Mouse (Mus musculus): ENCODE data around the gene Klk1b1.
"Not testable (repeated sequence)": the region's sequence is repeated elsewhere in the genome, so short reads cannot be mapped to it uniquely, and the experiment has no call there.

The Klk1b1 gene

GRCm38 (mm10) chr7:43966451-43966850, at the start of gene Klk1b1:
Klk1b1 (plus strand) TSS chr7:43966751.
- DNase-seq (ENCODE audit: low spot score): no peak

GRCm38 (mm10) chr7:43918426-43918825, 48.1 kb upstream of the Klk1b1 start:
- no peak for DNase-seq (ENCODE audit: low spot score)

- DNase-seq (ENCODE audit: low spot score): no peak
Measured at GRCm38 (mm10) chr7:43918871-43919270, 47.7 kb upstream of the Klk1b1 start.

- no peak for DNase-seq (ENCODE audit: low spot score)
Measured at GRCm38 (mm10) chr7:43919559-43920451, 46.7 kb upstream of the Klk1b1 start.

GRCm38 (mm10) chr7:43920582-43920981, 46.0 kb upstream of the Klk1b1 start:
- DNase-seq (ENCODE audit: low spot score): no peak

- DNase-seq (ENCODE audit: low spot score): no peak
Measured at GRCm38 (mm10) chr7:43921087-43921486, 45.5 kb upstream of the Klk1b1 start.

DNA sequence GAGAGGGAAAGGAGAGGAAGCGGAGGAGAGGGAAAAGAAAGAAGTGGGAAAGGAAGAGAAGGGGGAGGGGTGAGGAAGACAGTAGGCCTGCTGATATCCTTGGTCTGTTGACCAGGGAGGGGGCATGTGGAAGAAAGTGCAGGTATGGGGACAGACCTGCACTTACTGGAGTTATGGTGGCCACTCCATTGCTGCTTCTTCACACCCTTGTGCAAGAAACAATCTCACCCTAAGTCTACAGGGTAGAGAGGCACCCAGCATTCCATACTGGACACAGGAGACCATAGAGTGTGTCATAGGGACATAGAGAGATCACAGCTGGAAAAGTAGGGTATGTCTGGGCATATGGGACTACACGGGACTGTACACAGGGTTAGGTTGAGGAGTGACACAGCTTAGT, 44.6 kb upstream of the Klk1b1 start:
- DNase-seq (ENCODE audit: low spot score): no peak

DNA sequence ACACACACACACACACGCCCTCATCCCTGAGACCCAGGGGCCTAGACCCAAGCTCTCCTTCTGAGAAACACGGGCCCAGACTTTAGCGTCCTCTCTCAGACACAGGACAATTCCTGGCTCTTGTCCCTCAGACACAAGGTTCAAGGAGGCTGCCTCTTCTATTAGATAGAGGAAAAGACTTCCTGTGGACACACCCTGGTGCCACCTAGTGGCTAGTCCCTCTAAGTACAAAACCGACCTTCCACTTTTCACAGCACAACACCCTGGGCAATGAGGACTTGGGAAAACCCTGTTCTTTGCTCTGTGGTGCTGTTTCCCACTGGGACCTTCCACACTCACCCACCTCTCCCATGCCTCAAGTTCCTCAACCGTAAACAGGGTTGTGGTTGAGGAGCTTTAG, 40.6 kb upstream of the Klk1b1 start:
- DNase-seq (ENCODE audit: low spot score): no peak

- no peak for DNase-seq (ENCODE audit: low spot score)
Measured at GRCm38 (mm10) chr7:43928521-43928920, 38.0 kb upstream of the Klk1b1 start.

DNA sequence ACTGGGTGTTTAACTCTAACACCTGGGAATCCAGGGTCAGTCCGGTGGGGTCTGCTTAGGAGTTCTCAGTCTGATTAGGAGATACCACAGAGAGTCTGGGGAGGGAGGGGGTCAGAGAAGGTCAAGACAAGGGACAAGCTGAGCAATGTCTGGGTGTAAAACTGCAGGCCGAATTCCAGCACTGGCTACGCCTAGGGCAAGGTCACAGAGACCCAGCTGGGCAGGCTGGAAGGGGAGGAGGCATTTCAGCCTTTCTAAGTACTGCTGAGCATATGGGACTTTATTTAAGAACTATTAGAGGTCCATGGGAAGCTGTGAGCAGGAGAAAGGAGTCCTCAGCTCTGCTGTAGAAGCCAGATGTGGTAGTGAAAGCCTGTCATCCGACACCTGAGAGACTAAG, 34.2 kb upstream of the Klk1b1 start:
- no peak for DNase-seq (ENCODE audit: low spot score)

DNA sequence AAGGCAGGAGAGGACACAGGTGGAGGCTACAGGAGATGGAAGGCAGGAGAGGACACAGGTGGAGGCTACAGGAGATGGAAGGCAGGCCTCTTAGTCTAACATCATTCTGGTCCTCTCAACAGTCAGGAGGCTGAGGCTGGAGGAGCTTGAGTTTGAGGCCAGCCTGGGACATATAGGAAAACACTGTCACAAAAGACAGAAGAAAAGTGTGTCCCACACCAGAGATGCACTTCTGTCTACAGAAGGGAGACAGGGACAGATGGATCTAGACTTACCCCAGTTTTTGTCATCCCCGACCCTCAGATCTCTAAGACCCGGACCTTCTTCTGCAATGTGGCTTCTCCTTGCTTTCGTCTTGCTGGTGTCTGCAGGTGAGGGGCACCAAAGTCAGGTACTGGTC, 33.1 kb upstream of the Klk1b1 start, which contains the start of gene Klk15:
TSS of gene Klk15 (plus strand) at position 301 of the 400 bp plus-strand sequence.
- DNase-seq (ENCODE audit: low spot score): no peak

GRCm38 (mm10) chr7:43934747-43935146, 31.8 kb upstream of the Klk1b1 start:
- DNase-seq (ENCODE audit: low spot score): no peak

GRCm38 (mm10) chr7:43936551-43936950, 30.0 kb upstream of the Klk1b1 start:
- no peak for DNase-seq (ENCODE audit: low spot score)

DNA sequence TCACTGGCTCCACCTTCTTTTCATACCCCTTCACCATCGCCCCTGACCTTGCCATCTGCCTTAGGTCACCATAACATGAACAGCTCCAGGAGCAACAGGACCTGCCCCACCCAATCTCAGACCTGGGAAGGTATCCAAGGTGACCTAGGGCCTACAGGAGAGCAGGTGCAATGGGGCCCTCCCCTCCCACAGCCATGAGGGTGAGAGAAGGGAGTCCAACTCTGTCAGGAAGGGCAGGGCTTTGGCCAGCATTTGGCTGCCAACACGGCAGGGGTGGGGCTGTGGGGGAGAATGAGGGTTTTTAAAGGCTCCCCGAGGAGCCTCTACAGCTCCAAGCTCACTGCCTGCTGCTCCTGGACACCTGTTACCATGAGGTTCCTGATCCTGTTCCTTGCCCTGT, 24.3 kb upstream of the Klk1b1 start:
- DNase-seq (ENCODE audit: low spot score): not testable (repeated sequence)

GRCm38 (mm10) chr7:43944727-43945264, 21.8 kb upstream of the Klk1b1 start:
- DNase-seq (ENCODE audit: low spot score): no peak

- DNase-seq (ENCODE audit: low spot score): no peak
Measured at GRCm38 (mm10) chr7:43950364-43950763, 16.2 kb upstream of the Klk1b1 start, which contains the start of gene Klk1b8. Klk1b8 (plus strand) TSS chr7:43950664.

GRCm38 (mm10) chr7:43952703-43953102, 13.8 kb upstream of the Klk1b1 start:
- DNase-seq (ENCODE audit: low spot score): no peak

DNA sequence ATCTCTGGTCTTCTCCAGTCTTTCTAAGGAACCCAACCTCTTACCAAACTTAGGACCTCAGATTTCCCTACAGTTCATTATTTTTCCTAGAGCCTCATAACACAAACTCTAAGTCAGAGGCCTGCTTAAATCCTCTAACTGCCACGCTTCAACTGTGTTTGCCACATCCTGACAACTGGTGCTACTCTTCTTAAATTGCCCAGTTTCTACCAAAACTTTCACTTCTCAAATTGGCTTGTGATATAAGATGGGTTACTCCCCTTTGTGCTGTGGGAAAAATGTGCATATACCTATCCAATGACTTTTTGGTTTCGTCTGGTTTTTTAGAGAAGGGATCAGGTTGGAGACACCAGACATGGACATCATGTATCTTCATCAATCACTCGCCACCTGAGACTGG, 507 bp downstream of the Klk1b1 start:
- no peak for DNase-seq (ENCODE audit: low spot score)

DNA sequence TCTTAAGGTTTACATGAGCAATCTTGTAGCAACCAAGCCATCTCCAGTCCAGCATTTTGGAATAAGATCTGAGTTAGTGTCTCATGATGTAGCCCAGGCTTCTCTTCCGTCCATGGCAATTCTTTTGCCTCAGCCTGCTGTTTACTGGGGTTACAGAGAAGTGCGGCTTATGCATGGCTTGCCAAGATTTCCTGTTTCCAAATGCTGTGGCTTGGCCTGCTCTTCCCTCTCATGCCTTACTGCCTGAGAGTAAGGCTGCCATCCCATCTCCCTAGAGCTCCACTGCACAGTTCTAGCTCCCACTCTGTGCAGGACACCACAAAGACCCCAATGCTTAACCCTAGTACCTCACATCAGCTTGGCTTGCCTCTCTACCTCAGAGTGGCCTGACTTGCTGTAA, 1.1 kb downstream of the Klk1b1 start:
- no peak for DNase-seq (ENCODE audit: low spot score)

DNA sequence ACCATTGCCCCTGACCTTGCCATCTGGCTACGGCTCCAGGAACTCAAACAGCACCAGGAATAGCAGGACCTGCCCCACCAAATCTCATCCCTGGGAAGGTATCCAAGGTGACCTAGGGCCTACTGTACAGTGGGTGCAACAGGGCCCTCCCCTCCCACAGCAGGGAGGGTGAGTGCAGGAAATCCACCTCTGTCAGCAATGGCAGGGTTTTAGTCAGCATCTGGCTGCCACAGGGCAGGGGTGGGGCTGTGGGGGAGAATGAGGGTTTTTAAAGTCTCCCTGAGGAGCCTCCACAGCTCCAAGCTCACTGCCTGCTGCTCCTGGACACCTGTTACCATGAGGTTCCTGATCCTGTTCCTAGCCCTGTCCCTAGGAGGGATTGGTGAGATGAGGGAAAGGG, 9.2 kb downstream of the Klk1b1 start, which contains the start of gene Klk1b9:
TSS of gene Klk1b9 (plus strand) at position 301 of the 400 bp plus-strand sequence.
- not testable (repeated sequence) for DNase-seq (ENCODE audit: low spot score)

DNA sequence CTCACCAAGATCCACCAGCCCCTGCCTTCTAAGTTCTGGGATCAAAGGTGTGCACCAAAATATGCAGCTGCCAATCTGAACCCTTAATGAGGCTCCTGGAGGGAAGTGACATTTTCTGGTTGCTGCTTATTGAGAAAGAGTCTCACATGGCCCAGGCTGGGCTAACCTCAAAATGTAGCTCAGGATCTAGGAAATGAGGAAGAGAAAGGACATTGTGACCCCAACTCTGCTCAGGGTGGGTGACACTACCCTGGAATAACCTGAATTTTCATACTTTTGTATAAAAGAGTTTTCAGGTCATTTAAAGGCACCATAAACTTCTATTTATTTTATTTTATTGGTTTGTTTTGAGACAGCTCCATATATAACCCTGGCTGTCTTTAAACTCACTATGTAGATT, 19.1 kb downstream of the Klk1b1 start:
- DNase-seq (ENCODE audit: low spot score): no peak

- DNase-seq (ENCODE audit: low spot score): not testable (repeated sequence)
Measured at GRCm38 (mm10) chr7:43994821-43995220, 28.3 kb downstream of the Klk1b1 start.

GRCm38 (mm10) chr7:43995577-43995976, 29.0 kb downstream of the Klk1b1 start, which contains the start of gene Klk1b11:
Klk1b11 (plus strand) TSS chr7:43995877.
- DNase-seq (ENCODE audit: low spot score): not testable (repeated sequence)
